Mouse (Mus musculus): Measurements from ENCODE around the gene Hcrt. TPM values are rescaled to one million over a fixed set of nuclear protein-coding genes. Genes with fewer than 3 reads are reported as not detected.

Hcrt gene
- polyA plus RNA-seq, 1 experiment from 2014 or later = not detected

DNA sequence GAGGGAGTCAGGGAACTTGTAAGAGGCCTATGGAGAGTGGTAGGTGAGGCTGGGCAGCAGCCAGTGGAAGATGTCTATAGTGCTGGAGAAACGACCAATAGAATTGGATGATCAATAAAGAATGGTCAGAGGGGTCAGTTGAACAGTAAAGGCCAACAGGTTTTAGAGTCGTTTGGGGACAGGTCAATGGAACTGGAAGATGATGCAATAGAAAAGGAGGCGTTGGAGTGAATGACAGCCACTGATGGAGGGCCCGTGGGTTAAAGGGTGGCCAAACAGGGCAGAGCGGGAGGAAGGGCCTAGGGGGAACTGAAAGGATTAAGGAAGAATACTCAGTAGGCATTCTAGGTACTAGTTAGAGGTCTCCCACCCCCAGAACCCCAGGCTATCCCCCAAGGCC is 15.6 kb downstream of the Hcrt start:
- Histone ChIP-seq H3K27me3 (ENCODE audit: control insufficient read depth, insufficient read depth, low read length) (no peaks in the 10 kb centered on the region), H3K4me3 (ENCODE audit: low read depth, low read length) (no peak overlapping the region), H3K27ac (ENCODE audit: low read depth, low read length) (no peak overlapping the region), H3K4me2 (no peak overlapping the region), H3K36me3 (ENCODE audit: control insufficient read depth, insufficient read depth, low read length) (no peaks in the 10 kb centered on the region), H3K9me3 (ENCODE audit: control insufficient read depth, low read length) (no peaks in the 10 kb centered on the region), H3K4me1 (ENCODE audit: control insufficient read depth, insufficient read depth, low read length) (no peaks in the 10 kb centered on the region), H3K9ac (ENCODE audit: low read length) (no peak overlapping the region)
- WGBS = 71% methylated on average over 5 of the region's 5 CpGs
- ATAC-seq (ENCODE audit: low FRiP score) (no peak), DNase-seq (ENCODE audit: low spot score, missing footprints) (no peak)

- WGBS = 84% methylated on average over 10 of the region's 10 CpGs
- no peak overlapping the region for H3K4me3 ChIP-seq (ENCODE audit: low read depth, low read length)
- H3K36me3 ChIP-seq (ENCODE audit: control insufficient read depth, insufficient read depth, low read length) = no peaks in the 10 kb centered on the region
- H3K4me2 ChIP-seq = no peak overlapping the region
- no peak overlapping the region for H3K27ac ChIP-seq (ENCODE audit: low read depth, low read length)
- H3K27me3 ChIP-seq (ENCODE audit: control insufficient read depth, insufficient read depth, low read length) = no peaks in the 10 kb centered on the region
- no peak overlapping the region for H3K9ac ChIP-seq (ENCODE audit: low read length)
- ATAC-seq (ENCODE audit: low FRiP score) = no peak
- DNase-seq (ENCODE audit: low spot score, missing footprints) = no peak
- no peaks in the 10 kb centered on the region for H3K9me3 ChIP-seq (ENCODE audit: control insufficient read depth, low read length)
- H3K4me1 ChIP-seq (ENCODE audit: control insufficient read depth, insufficient read depth, low read length) = no peaks in the 10 kb centered on the region
Observed at GRCm38 (mm10) chr11:100746546-100746945, 16.2 kb downstream of the Hcrt start.

GRCm38 (mm10) chr11:100745085-100745484 is 17.6 kb downstream of the Hcrt start:
- no peak for ATAC-seq (ENCODE audit: low FRiP score)

GRCm38 (mm10) chr11:100741348-100741747 is 21.4 kb downstream of the Hcrt start:
- Histone ChIP-seq H3K36me3 (ENCODE audit: control insufficient read depth, insufficient read depth, low read length) (no peaks in the 10 kb centered on the region), H3K27me3 (ENCODE audit: control insufficient read depth, insufficient read depth, low read length) (no peaks in the 10 kb centered on the region), H3K27ac (ENCODE audit: low read depth, low read length) (no peak overlapping the region), H3K9me3 (ENCODE audit: control insufficient read depth, low read length) (no peaks in the 10 kb centered on the region), H3K4me2 (no peak overlapping the region), H3K9ac (ENCODE audit: low read length) (no peak overlapping the region), H3K4me1 (ENCODE audit: control insufficient read depth, insufficient read depth, low read length) (peaks cover 9% of the 10 kb centered on the region), H3K4me3 (ENCODE audit: low read depth, low read length) (no peak overlapping the region)
- no peak for DNase-seq (ENCODE audit: low spot score, missing footprints)
- ATAC-seq (ENCODE audit: low FRiP score) = no peak
- 72% methylated on average over 6 of the region's 6 CpGs for WGBS

More at GRCm38 (mm10) chr11:100745085-100745484, 17.6 kb downstream of the Hcrt start:
- H3K4me2 ChIP-seq = no peak overlapping the region
- DNase-seq (ENCODE audit: low spot score, missing footprints) = peak; percentile 90
- H3K9me3 ChIP-seq (ENCODE audit: control insufficient read depth, low read length) = no peaks in the 10 kb centered on the region
- no peaks in the 10 kb centered on the region for H3K27me3 ChIP-seq (ENCODE audit: control insufficient read depth, insufficient read depth, low read length)
- no peaks in the 10 kb centered on the region for H3K4me1 ChIP-seq (ENCODE audit: control insufficient read depth, insufficient read depth, low read length)
- no peaks in the 10 kb centered on the region for H3K36me3 ChIP-seq (ENCODE audit: control insufficient read depth, insufficient read depth, low read length)
- no peak overlapping the region for H3K9ac ChIP-seq (ENCODE audit: low read length)
- H3K4me3 ChIP-seq (ENCODE audit: low read depth, low read length) = no peak overlapping the region
- H3K27ac ChIP-seq (ENCODE audit: low read depth, low read length) = no peak overlapping the region
- WGBS = 17% methylated on average over 6 of the region's 6 CpGs

- WGBS = 22% methylated on average over 5 of the region's 5 CpGs
- ATAC-seq (ENCODE audit: low FRiP score) = no peak
- Histone ChIP-seq H3K27ac (ENCODE audit: low read depth, low read length) (no peak overlapping the region), H3K9ac (ENCODE audit: low read length) (peak overlapping the region; percentile 62), H3K27me3 (ENCODE audit: control insufficient read depth, insufficient read depth, low read length) (no peaks in the 10 kb centered on the region), H3K9me3 (ENCODE audit: control insufficient read depth, low read length) (no peaks in the 10 kb centered on the region), H3K4me2 (peak overlapping the region; percentile 49), H3K4me1 (ENCODE audit: control insufficient read depth, insufficient read depth, low read length) (peaks cover 9% of the 10 kb centered on the region), H3K4me3 (ENCODE audit: low read depth, low read length) (peak overlapping the region; percentile 94), H3K36me3 (ENCODE audit: control insufficient read depth, insufficient read depth, low read length) (no peaks in the 10 kb centered on the region)
- no peak for DNase-seq (ENCODE audit: low spot score, missing footprints)
Observed at GRCm38 (mm10) chr11:100738749-100739148, 24.0 kb downstream of the Hcrt start.

- DNase-seq (ENCODE audit: low spot score, missing footprints) = peak; percentile 99
- Histone ChIP-seq H3K4me1 (ENCODE audit: control insufficient read depth, insufficient read depth, low read length) (peaks cover 9% of the 10 kb centered on the region), H3K4me3 (ENCODE audit: low read depth, low read length) (peak within 1 kb of the TSS; percentile 94), H3K27me3 (ENCODE audit: control insufficient read depth, insufficient read depth, low read length) (no peaks in the 10 kb centered on the region), H3K36me3 (ENCODE audit: control insufficient read depth, insufficient read depth, low read length) (no peaks in the 10 kb centered on the region), H3K4me2 (peak within 1 kb of the TSS; percentile 84), H3K27ac (ENCODE audit: low read depth, low read length) (peak within 1 kb of the TSS; percentile 13; the same call in 1 of the 2 replicates), H3K9me3 (ENCODE audit: control insufficient read depth, low read length) (no peaks in the 10 kb centered on the region), H3K9ac (ENCODE audit: low read length) (peak within 1 kb of the TSS; percentile 96)
- WGBS = under 1% methylated on average over 39 of the region's 39 CpGs
- peak; percentile 99 for ATAC-seq (ENCODE audit: low FRiP score)
Observed at GRCm38 (mm10) chr11:100738066-100738604, 24.6 kb downstream of the Hcrt start, which contains the start of gene Rab5c. Gene Rab5c (minus strand): TSS chr11:100738215.

DNA sequence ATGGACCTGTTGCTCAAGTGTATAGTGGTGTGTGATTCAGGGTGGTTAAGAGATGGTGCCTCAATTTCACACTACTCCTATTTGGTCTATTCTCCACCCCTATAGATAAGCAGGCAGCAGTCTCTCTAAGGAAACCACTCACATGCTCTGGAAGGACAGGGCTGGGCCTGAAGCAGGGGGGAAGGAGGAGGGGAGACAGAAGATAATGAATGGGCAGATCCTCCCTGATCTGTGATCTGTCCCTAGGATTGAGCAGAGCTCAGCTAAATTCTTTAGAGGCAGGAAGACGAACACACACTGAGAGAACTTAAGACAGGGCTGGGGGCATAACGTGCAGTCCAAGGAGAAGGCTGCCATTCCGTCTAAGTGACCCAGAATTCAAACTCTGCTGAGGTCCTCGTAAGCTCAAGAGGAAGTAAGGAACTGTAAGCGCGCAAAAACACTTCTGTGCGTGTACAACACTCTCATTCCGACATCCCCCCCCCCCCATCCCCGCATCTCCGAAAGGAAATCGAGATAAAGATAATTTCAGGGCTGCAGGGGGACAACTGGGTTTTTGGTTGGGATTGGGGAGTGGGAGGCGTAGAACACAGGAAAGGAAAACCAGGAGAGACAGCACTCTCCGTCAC is 25.5 kb downstream of the Hcrt start:
- H3K4me3 ChIP-seq (ENCODE audit: low read depth, low read length) = peak overlapping the region; percentile 94
- no peaks in the 10 kb centered on the region for H3K36me3 ChIP-seq (ENCODE audit: control insufficient read depth, insufficient read depth, low read length)
- peaks cover 9% of the 10 kb centered on the region for H3K4me1 ChIP-seq (ENCODE audit: control insufficient read depth, insufficient read depth, low read length)
- no peaks in the 10 kb centered on the region for H3K27me3 ChIP-seq (ENCODE audit: control insufficient read depth, insufficient read depth, low read length)
- no peak for DNase-seq (ENCODE audit: low spot score, missing footprints)
- no peak overlapping the region for H3K27ac ChIP-seq (ENCODE audit: low read depth, low read length)
- peak overlapping the region; percentile 84 for H3K4me2 ChIP-seq
- ATAC-seq (ENCODE audit: low FRiP score) = no peak
- no peaks in the 10 kb centered on the region for H3K9me3 ChIP-seq (ENCODE audit: control insufficient read depth, low read length)
- H3K9ac ChIP-seq (ENCODE audit: low read length) = peak overlapping the region; percentile 96
- 2% methylated on average over 13 of the region's 13 CpGs for WGBS

GRCm38 (mm10) chr11:100736746-100737080 is 26.0 kb downstream of the Hcrt start:
- Histone ChIP-seq H3K4me3 (ENCODE audit: low read depth, low read length) (peak overlapping the region; percentile 94; the same call in 1 of the 2 replicates), H3K27ac (ENCODE audit: low read depth, low read length) (no peak overlapping the region), H3K4me1 (ENCODE audit: control insufficient read depth, insufficient read depth, low read length) (peaks cover 9% of the 10 kb centered on the region), H3K9me3 (ENCODE audit: control insufficient read depth, low read length) (no peaks in the 10 kb centered on the region), H3K36me3 (ENCODE audit: control insufficient read depth, insufficient read depth, low read length) (no peaks in the 10 kb centered on the region), H3K27me3 (ENCODE audit: control insufficient read depth, insufficient read depth, low read length) (no peaks in the 10 kb centered on the region), H3K4me2 (peak overlapping the region; percentile 84), H3K9ac (ENCODE audit: low read length) (peak overlapping the region; percentile 96)
- 87% methylated on average over 4 of the region's 4 CpGs for WGBS
- no peak for DNase-seq (ENCODE audit: low spot score, missing footprints)
- no peak for ATAC-seq (ENCODE audit: low FRiP score)

- peaks cover 9% of the 10 kb centered on the region for H3K4me1 ChIP-seq (ENCODE audit: control insufficient read depth, insufficient read depth, low read length)
- no peak for ATAC-seq (ENCODE audit: low FRiP score)
- H3K9me3 ChIP-seq (ENCODE audit: control insufficient read depth, low read length) = no peaks in the 10 kb centered on the region
- H3K4me3 ChIP-seq (ENCODE audit: low read depth, low read length) = no peak overlapping the region
- H3K27me3 ChIP-seq (ENCODE audit: control insufficient read depth, insufficient read depth, low read length) = no peaks in the 10 kb centered on the region
- WGBS = 79% methylated on average over 14 of the region's 14 CpGs
- DNase-seq (ENCODE audit: low spot score, missing footprints) = no peak
- no peaks in the 10 kb centered on the region for H3K36me3 ChIP-seq (ENCODE audit: control insufficient read depth, insufficient read depth, low read length)
- no peak overlapping the region for H3K4me2 ChIP-seq
- no peak overlapping the region for H3K27ac ChIP-seq (ENCODE audit: low read depth, low read length)
- H3K9ac ChIP-seq (ENCODE audit: low read length) = no peak overlapping the region; the same call in 1 of the 2 replicates
Observed at GRCm38 (mm10) chr11:100735954-100736745, 26.6 kb downstream of the Hcrt start.

All from midbrain, embryonic 11.5 days (tissue).